Mouse (Mus musculus) skeletal muscle tissue, postnatal 0 days (tissue): ENCODE measurements around the gene Gm12258. TPM values are rescaled to one million over a fixed set of nuclear protein-coding genes. Genes with fewer than 3 reads are reported as not detected.

Experiments used
- polyA plus RNA-seq: library from polyadenylated mRNA; unstranded; fragments of >200 nt; fragmentation: Nextera tagmentation; extraction: Ambion mirVana; gene quantifications from 2 replicates; pipeline ENCODE4 v1.2.1, GENCODE M21; 2015

Gene Gm12258
- polyA plus RNA-seq, result 2.0 TPM in 2 replicates

DNA sequence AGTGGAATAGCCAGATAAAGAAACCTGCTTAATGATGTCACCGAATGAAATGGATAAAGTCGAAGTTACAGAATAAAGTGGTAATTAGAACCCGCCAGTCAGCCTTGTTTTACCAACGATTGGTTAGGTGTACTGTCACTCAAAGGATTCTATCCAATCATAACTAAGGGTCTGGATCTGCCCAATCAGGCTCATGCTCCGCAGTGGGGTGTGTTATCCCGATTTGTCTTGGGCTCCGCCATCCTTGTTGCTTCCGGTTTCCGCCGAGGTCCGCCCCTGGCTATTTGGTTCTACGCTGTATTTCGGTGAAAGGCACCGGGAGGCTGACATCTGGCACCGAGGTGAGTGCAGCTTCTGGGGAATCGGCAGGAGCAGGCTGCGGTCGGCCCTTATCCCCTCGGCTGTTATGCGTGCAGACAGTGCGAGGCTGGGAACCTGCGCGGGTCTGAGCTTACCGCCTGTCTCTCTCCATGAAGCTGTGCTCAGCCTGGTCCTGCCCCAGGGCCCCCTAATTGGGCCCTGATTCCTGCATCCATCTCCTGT lies at the start of gene Gm12258:
Gm12258 (plus strand) TSS at position 240 of the 543 bp plus-strand sequence.

DNA sequence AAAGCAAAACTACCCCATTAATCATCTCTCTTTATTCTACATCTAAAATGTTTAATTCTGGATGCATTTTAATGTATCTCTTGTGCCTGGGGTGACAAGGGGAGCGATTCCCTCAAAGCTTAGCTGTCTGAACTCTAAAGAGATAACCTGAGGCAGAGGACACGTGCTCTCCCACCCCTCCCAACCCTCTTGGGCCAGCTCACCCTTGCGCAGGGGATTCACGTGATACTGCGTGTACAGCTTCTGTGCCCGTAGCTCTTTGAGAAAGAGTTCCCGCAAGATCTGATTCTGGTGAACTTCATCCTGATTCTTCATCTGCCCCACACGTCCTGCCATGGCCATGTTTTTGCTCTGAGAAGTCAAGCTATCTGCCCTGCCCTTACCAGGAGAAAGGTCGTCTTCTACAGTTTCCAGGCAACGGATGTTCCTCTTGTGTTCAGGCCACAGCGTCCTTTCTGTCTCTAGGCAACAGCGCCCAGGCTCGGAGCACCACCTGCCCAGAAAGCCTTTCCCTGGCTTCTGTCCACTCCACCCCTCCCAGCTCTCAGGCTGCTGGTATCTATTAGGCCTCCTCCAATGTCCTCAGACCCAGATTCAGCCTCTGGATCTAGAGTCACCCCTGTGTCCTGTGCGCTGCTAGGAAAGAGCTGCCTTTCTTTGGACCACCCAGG lies 45.3 kb upstream of the Gm12258 start, which contains the start of gene Fam183b:
Fam183b (minus strand) TSS at position 403 of the 671 bp plus-strand sequence.

DNA sequence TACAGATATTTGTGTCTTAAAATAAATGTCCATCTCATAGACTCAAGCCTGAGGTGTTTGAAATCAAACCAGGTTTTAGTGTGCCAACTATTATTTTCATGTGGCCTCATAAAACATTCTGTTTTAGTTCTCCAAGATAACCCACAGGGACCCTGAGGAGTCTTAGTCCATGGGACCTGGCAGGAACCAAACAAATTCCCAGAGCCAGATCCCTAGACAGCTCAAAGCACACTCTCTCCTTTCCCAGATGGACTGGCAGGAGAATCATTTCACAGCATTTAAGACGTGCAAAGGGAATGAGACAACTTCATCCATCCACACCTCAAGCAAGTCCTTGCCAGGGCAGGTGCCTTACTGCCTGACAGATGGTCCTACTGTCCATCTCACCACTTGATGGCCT lies 32.3 kb upstream of the Gm12258 start, which contains the start of gene Olfr313:
Olfr313 (plus strand) TSS at position 301 of the 400 bp plus-strand sequence.

DNA sequence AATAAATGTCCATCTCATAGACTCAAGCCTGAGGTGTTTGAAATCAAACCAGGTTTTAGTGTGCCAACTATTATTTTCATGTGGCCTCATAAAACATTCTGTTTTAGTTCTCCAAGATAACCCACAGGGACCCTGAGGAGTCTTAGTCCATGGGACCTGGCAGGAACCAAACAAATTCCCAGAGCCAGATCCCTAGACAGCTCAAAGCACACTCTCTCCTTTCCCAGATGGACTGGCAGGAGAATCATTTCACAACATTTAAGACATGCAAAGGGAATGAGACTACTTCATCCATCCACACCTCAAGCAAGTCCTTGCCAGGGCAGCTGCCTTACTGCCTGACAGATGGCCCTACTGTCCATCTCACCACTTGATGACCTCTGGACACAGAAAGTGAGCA lies 18.0 kb upstream of the Gm12258 start, which contains the start of gene Olfr312:
Olfr312 (plus strand) TSS at position 301 of the 400 bp plus-strand sequence.

DNA sequence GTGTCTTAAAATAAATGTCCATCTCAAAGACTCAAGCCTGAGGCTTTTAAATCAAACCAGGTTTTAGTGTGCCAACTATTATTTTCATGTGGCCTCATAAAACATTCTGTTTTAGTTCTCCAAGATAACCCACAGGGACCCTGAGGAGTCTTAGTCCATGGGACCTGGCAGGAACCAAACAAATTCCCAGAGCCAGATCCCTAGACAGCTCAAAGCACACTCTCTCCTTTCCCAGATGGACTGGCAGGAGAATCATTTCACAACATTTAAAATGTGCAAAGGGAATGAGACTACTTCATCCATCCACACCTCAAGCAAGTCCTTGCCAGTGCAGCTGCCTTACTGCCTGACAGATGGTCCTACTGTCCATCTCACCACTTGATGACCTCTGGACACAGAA lies 8.0 kb upstream of the Gm12258 start, which contains the start of gene Olfr311:
Olfr311 (plus strand) TSS at position 301 of the 400 bp plus-strand sequence.

DNA sequence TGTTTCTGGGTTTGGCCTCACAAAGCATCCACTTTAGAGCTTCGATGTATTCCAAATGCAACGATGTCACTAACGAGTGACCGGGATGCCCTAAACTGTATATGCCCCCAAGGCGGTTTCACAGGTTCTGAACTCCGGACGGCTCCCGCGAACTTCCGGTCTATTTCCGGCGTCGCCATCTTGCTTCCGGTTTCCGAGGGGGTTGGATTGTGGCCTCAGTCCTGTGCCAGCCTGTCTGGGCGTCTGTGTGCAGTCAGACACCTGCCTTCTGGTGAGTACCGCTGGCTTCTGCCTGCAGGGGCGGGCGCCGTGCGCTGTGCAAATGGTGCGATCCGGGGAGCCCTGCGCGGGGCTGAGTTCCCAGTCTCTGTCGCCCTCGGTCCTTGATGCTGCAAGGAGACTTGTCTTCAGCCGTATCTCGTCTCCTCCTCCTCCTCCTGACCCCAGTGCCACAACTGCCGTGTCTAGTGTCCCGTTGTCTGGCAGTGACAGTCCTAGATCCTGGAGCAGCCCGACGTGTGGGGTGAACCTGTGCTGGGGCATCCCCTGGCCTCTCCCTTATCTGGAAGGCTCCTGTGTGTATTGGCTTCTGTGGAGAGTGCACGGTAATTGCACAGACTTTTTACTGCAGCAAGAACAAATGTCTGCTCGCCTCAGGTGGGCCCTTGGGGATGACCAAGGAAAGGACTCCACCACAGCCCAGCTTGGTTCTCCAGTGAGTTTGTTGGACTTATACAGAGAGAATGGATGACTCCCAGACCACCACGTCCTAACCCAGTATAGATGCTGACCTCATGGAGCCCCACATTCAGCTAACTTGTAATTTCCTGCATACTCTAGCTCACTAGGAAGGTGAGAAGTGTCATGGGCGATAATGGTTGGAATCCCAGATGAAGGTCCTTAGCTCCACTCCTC lies 20.3 kb downstream of the Gm12258 start, which contains the start of gene 2810021J22Rik:
2810021J22Rik (plus strand) TSS at position 178 of the 915 bp plus-strand sequence.

DNA sequence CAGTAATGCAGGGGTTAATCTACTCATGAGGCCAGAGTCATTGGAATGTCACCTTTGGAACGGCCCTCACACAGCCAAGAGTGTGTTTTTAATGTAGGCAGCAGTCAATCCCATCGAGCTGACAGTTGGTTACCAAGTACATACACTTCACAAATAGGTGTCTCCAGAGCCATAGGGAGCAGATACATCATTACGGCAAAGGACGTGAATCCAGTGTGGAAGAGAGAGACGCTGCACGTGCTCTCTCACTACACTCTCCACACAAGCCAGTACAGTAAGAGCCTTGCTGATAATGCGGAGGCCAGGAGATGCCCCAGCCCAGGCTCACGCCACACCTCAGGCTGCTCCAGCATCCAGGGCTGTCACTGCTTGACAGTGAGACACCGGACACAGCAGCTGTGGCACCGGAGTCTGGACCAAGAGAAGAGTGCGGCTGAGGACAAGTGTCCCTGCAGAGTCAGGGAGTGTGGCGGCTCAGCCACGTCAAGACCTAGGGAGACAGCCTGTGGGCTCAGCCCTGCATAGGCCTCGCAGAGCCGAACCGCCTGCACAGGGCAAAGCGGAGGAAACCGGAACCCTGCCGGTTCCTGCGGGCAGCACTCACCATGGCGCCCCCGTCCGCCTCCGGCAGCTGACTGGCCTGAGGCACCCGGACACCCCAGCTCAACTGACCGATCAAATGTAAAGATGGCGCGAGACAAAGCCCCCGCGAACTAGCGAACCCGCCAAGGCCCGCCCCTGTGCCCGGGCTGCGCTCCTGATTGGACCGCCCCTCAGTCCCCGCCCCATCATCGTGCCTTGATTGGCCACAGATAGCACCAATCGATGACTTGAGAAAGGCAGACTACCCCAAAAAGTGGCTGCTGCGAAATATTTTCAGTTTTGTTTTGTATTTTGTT lies 56.8 kb downstream of the Gm12258 start, which contains the start of gene Zfp39:
Zfp39 (minus strand) TSS at position 715 of the 899 bp plus-strand sequence.

Other genes with a start within 250 kb of the Gm12258 start
- gene 2210407C18Rik, start 231.1 kb upstream of the Gm12258 start, polyA plus RNA-seq, result not detected in 2 replicates
- gene Olfr323, start 216.7 kb upstream of the Gm12258 start, polyA plus RNA-seq, result not detected in 2 replicates
- gene Trim58, start 206.7 kb upstream of the Gm12258 start, polyA plus RNA-seq, result not detected in 2 replicates
- gene Olfr322, start 188.4 kb upstream of the Gm12258 start, polyA plus RNA-seq, result not detected in 2 replicates
- not detected in 2 replicates for gene Olfr320, start 166.1 kb upstream of the Gm12258 start, polyA plus RNA-seq
- not detected in 2 replicates for gene Olfr319, start 148.0 kb upstream of the Gm12258 start, polyA plus RNA-seq
- gene Olfr318, start 123.1 kb upstream of the Gm12258 start, polyA plus RNA-seq, result not detected in 2 replicates
- not detected in 2 replicates for gene Olfr317, start 107.9 kb upstream of the Gm12258 start, polyA plus RNA-seq
- gene Olfr316, start 94.4 kb upstream of the Gm12258 start, polyA plus RNA-seq, result not detected in 2 replicates
- gene Olfr315, start 74.0 kb upstream of the Gm12258 start, polyA plus RNA-seq, result not detected in 2 replicates
- gene Olfr314, start 64.2 kb upstream of the Gm12258 start, polyA plus RNA-seq, result not detected in 2 replicates
- 1.3 and 1.9 TPM in 2 replicates for gene Fam183b, start 45.2 kb upstream of the Gm12258 start, polyA plus RNA-seq
- not detected in 2 replicates for gene Olfr313, start 32.2 kb upstream of the Gm12258 start, polyA plus RNA-seq
- not detected in 2 replicates for gene Olfr312, start 17.9 kb upstream of the Gm12258 start, polyA plus RNA-seq
- not detected in 2 replicates for gene Olfr311, start 7.9 kb upstream of the Gm12258 start, polyA plus RNA-seq
- gene 2810021J22Rik, start 20.1 kb downstream of the Gm12258 start, polyA plus RNA-seq, result 2.0 and 2.2 TPM in 2 replicates
- gene Zfp39, start 57.1 kb downstream of the Gm12258 start, polyA plus RNA-seq, result 3.0 and 3.2 TPM in 2 replicates
- gene Btnl10, start 70.8 kb downstream of the Gm12258 start, polyA plus RNA-seq, result not detected in 2 replicates
- gene Rnf187, start 91.8 kb downstream of the Gm12258 start, polyA plus RNA-seq, result 161 and 166 TPM in 2 replicates
- gene Hist3h2ba, start 101.8 kb downstream of the Gm12258 start, polyA plus RNA-seq, result 2.4 and 2.5 TPM in 2 replicates
- 15.6 and 17.7 TPM in 2 replicates for gene Hist3h2a, start 107.5 kb downstream of the Gm12258 start, polyA plus RNA-seq
- gene Trim17, start 107.5 kb downstream of the Gm12258 start, polyA plus RNA-seq, result 0.08 and 0.10 TPM in 2 replicates
- gene Trim11, start 130.9 kb downstream of the Gm12258 start, polyA plus RNA-seq, result 13.7 and 15.2 TPM in 2 replicates